Mouse (Mus musculus) lung, postnatal 25 days (tissue): ENCODE measurements around the gene Cckbr.
A peak's percentile ranks its signal among the peaks of the same experiment; 100 is the strongest.

Source experiments
- DNase-seq: peaks from one replicate; pipeline ENCODE4 v3.0.0; 2022; ENCODE audit warnings: low spot score

The Cckbr gene

DNA sequence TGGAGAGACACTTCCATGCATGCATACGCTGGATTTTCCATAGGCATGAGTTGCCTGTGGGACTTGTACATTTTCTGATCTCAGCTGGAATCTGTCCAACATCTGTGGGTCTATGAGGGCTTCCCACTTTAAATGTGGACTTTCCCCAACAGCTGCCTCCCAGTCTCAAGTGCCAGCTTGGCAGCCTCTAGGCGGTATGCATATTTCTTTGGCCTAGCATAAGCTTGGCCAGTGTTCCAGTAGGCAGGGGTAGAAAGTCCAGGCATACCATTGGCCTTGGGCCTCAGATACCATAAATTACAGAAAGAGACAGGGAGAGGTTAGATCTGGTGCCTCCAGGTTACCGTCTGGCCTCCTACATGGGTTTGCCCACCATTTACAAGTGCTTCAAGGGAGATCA, 72.3 kb downstream of the Cckbr start:
- DNase-seq: no peak

DNA sequence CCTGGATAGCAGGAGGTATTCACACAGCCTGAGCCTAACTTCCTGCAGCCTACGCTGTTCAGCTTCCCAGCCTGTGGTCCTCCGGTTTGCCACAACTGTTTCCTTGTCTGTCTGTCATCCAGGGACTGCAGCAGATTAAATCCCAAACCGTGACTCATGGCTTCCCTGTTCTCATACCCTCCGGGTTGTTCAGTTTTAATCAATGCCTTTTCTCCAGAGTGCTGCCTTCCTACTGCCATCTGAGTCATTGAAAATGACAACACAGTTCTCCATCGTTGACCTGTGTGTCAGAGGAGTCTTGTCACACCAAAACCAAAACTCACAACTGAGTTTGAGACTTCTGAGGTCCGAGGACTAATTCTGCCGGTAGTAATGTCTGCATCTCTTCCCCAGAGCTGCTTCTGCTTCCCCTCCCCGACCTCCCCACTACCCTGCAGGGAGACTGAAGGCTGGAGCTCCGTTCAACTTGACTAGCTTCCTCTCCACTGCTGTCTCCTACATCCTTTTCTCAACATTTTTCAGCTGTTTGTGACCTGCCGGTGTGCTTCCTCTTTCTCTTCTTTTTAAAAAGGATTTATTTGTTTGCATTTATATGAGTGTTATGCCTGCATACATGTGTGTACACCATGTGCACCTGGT, 73.4 kb downstream of the Cckbr start:
- DNase-seq: no peak

DNA sequence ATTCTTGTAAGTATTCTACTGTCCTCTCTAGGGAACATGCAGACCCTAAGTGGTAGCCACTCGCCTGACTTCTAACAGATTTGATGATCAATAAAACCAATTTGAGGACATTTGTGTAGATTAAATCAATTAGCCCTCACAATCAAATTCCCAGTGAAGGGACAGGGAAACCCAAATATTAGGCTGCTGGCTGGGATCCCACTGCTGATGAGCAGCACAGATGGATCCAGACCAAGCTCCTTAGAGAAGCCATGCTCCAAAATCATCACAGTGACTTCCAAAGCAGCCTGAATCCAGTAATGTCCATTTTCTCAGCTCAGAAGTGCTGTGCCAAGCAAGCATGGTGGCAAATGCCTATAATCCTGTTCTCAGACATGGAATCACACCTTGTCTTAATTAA, 74.1 kb downstream of the Cckbr start:
- no peak for DNase-seq

DNA sequence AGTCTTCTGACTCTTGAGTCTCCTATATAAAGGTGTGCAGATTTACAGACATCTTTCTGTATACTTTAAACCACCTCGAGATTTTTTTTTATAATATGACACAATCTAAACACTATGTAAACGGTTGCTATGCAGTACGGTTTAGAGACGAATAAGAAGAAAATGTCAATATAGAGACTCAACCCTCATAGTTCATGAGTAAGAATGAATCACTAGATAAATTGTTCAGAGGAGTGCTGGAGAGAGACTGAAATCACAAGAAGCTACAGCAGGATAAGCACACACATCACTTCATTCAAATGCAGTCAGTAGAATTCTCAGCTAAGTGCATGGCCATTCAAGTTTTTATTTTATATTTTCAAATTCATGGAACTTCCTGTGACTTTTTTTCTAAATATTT, 76.5 kb downstream of the Cckbr start:
- no peak for DNase-seq

DNA sequence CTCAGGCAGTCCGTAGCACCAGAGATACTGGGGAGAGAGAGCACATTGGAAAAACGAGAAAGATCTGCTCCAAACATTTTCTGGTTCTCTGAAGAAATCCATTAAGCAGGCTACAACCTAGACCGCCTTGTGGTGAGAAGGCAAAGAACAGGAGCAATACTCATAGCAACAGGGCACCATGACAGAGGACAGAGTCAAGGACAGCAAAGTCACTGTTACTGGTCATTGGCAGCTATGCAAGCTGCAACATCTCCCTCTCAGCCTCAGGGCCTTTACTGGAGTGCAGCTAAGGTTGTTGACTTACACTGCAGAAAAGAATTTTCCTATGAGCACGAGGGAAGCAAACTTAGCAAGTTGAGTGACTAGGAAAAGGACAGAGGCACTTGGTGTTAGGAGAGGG, 81.7 kb downstream of the Cckbr start:
- no peak for DNase-seq

DNA sequence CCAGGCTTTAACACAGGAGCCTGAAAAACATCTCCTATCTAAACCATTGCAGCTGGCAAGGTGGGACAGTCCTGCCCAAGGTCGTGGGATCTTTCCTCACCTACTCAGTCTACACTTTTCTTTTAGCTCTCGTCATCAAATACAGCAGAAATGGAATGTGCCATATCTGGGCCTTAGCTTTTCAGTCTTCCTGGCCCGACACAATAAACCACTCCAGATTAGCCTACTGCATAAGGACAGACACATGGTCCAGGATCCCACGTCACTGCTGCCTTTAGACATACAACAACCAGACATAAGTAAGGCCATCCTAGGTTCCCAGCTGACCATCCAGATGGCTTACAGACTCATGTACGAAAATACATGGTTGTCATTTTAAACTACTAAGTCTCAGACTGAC, 84.6 kb downstream of the Cckbr start:
- no peak for DNase-seq

DNA sequence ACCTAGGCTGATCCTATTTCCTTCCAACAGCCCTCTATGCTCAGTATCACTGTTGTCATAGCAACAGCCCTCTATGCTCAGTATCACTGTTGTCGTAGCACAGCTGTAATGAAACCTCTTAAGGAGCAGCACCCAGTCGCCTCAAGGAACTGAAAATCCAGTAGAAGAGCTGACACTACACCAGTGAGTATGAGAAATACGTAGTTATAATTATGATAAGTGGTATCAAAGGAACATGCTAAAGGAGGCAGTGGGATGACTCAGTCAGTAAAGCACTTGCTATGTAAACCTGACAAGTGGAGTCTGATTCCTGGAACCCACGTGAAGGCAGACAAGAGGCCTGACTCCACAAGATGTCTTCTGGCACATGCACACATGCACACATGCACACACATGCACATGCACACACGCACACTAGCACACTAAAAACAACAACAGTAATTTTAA, 88.3 kb downstream of the Cckbr start:
- no peak for DNase-seq

DNA sequence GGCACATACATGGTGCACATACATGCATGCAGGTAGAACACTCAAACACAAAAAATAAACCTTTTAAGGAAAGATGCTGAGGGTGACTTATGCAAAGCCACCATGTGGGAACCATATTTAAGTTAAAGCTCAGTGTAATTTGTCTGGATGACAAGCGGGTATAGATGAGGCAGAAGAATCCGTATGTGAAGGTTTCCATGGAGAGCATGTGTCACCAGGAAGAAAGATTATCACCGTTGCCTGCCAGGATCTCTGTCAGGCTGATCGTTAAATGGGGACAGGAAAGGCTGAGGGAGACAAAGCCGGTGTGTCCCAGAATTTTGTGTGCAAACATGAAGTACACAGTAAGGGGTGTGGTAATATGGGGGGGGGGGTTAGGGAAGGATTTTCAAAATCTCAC, 89.0 kb downstream of the Cckbr start:
- no peak for DNase-seq

DNA sequence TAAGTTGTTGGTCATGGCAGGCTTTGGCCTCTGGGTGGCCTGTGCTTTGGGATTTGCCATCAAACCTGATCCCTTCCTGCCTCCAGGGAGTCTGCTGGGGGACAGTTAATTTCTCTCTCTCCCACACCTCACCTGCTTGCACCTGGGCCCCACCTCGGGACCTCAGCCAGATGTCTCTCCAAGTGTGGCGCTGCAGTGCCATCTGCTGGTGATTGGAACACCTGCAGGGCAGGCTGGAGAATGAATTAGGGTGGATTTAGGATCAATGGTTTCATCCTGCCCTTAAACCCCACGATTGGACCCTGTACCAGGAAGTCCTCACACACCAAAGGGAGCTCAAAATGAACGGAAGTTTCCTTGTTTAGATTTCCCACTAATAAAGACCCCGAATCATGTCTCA, 89.6 kb downstream of the Cckbr start:
- peak; percentile 35 for DNase-seq

DNA sequence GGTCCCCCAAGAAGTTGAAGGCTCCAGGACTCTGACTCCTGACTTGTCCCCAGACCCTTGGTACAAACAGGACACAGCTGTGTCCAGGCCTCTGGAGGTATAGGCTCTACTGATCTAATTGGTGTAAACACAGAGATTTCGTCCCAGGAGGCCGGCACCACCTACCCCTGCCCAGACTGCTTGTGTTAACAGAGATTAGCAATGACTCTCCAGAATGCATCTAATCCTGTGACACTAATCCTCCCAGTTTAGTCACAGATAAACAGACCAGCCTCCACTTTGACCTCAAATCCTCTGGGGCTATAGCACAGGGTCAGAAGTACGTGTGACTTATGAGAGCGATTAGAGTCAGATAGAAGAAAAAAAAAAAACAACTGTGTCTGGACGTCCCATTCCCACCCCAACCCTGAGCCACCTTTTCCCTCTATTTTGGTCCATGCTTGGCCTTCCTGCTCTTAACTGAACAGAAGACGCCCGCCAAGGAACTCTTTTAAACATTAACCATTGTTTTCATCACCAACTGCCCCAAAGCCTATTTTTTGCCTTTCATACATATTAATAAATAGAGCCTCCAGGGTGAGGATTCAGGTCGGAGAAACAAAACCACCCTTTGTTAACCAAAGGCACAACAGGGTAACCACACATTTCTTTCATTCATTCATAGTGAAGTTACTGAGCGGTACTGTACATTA, 91.3 kb downstream of the Cckbr start:
- no peak for DNase-seq

DNA sequence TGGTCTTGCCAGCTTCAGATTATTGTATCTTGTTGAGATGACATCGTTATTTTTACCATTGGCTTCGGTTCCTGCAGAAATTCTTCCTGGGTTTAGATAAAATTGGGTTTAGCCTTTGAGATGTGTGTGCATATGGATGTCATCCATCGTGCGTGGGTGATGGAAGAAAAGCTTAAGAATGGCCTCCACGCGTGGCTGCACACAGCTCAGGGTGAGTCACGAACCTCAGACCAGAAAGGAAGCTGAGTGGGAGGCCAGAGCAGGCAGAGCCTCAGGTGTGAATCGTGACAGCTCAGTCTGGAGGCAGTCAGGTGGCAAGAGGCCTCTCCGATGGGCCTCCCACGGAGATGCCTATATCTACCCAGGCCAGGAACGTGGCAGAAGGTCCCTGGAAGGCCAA, 93.8 kb downstream of the Cckbr start:
- no peak for DNase-seq

DNA sequence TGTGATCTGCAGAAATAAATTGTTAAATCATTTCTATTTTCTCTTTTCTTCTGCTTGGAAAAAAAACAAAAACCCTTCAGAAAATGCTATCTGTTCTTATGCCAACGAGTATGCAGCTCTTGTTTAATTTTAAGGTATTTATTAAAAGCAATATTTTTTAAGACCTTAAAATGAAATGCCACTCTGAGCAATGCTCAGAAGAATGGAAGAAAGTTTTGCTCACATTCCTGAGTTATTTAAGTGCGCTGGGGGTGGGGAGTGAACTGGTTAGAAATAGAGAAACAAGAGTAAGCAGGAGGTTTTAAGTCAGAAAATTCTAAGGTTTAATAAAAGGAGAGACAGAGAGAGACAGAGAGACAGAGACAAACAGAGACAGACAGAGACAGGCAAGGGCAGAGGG, 94.2 kb downstream of the Cckbr start:
- no peak for DNase-seq

DNA sequence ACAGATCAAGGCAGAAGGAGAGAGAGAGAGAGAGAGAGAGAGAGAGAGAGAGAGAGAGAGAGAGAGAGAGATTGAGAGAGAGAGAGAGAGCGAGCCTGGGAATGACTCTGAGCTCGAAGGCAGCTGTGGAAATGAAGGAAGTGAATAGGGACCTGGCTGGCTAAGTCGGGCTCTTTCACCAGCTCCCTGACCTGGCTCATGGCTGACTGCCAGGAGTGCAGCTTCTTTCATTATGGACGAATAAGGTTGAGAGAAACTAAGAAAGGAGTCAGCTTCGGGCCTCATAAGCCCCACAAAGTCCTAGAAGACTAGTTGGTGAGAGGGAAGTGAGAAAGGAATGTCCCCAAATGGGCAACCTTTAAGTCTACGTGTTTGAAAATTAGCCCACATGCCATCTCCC, 94.7 kb downstream of the Cckbr start:
- no peak for DNase-seq
